Mouse (Mus musculus) MEL (cell line): ENCODE measurements at regions not wholly inside any gene's neighbourhood (a gene's known extent, or its start where the extent isn't known, plus 50 kb on each side); places are given as distances from the start of the nearest gene placed in this dataset.

Experiments used
- DNase-seq: peaks from one replicate; pipeline ENCODE4 v3.0.0; 2011; ENCODE audit warnings: low read depth, low spot score
- H3K27ac ChIP-seq: 2 replicates; pipeline ENCODE4 v1.5.1; 2012; ENCODE audit warnings: low read depth, mild to moderate bottlenecking, control low read depth, low read length, moderate library complexity; ENCODE audit not compliant: control insufficient read depth
- H3K27me3 ChIP-seq, 2 experiments: fragments of 150-350 bp in 1 of 2; sonication (generic) in 1 of 2; 2 replicates each; pipeline ENCODE4 v1.6.1; 2012; ENCODE audit warnings: low read length in 2 of 2, mild to moderate bottlenecking in 2 of 2, improper control_type of control experiment in 1 of 2, moderate library complexity in 1 of 2; ENCODE audit not compliant: insufficient read depth in 2 of 2, control insufficient read depth in 1 of 2
- H3K36me3 ChIP-seq, 2 experiments: 2 replicates each; pipeline ENCODE4 v1.6.1; 2012 to 2014; ENCODE audit warnings: low read length in 2 of 2, improper control_type of control experiment in 1 of 2, inconsistent platforms in 1 of 2, mild to moderate bottlenecking in 1 of 2; ENCODE audit not compliant: insufficient read depth in 2 of 2, control insufficient read depth in 1 of 2
- H3K4me1 ChIP-seq, 2 experiments: fragments of 150-350 bp in 1 of 2; sonication (generic) in 1 of 2; 2 replicates each; pipeline ENCODE4 v1.6.1; 2012; ENCODE audit warnings: low read length in 2 of 2, improper control_type of control experiment in 1 of 2, mild to moderate bottlenecking in 1 of 2; ENCODE audit not compliant: insufficient read depth in 2 of 2, control insufficient read depth in 1 of 2
- H3K4me3 ChIP-seq, 2 experiments: fragments of 150-350 bp in 1 of 2; sonication (generic) in 1 of 2; 2 replicates each; pipeline ENCODE4 v1.5.1; 2012; ENCODE audit warnings: low read depth in 2 of 2, low read length in 2 of 2, mild to moderate bottlenecking in 2 of 2, moderate library complexity in 2 of 2, control low read depth in 1 of 2, improper control_type of control experiment in 1 of 2; ENCODE audit not compliant: control insufficient read depth in 1 of 2, insufficient read depth in 1 of 2
- H3K79me2 ChIP-seq: 2 replicates; pipeline ENCODE4 v1.6.1; 2012; ENCODE audit warnings: mild to moderate bottlenecking, low read length, moderate library complexity; ENCODE audit not compliant: control insufficient read depth, poor library complexity, insufficient read depth
- H3K9ac ChIP-seq: 2 replicates; pipeline ENCODE4 v1.6.1; 2012; ENCODE audit warnings: low read depth, mild to moderate bottlenecking, control low read depth, low read length, moderate library complexity; ENCODE audit not compliant: control insufficient read depth, poor library complexity, severe bottlenecking
- H3K9me3 ChIP-seq: fragments of 150-350 bp; sonication (generic); replicated peaks from 2 replicates; pipeline ENCODE4 v1.6.1; 2012; ENCODE audit warnings: mild to moderate bottlenecking, low read length, improper control_type of control experiment, moderate library complexity; ENCODE audit not compliant: insufficient read depth
- BHLHE40 ChIP-seq: IDR thresholded peaks from 2 replicates; pipeline ENCODE4 v1.6.1; 2012; ENCODE audit warnings: low read depth, mild to moderate bottlenecking, inconsistent platforms, low read length, improper control_type of control experiment, borderline replicate concordance
- CHD1 ChIP-seq: IDR thresholded peaks from 2 replicates; pipeline ENCODE4 v1.6.1; 2012; ENCODE audit warnings: low read depth, mild to moderate bottlenecking, inconsistent platforms, low read length, improper control_type of control experiment
- EP300 ChIP-seq, 2 experiments: IDR thresholded peaks; 2 replicates each; pipeline ENCODE4 v1.6.1; 2011; ENCODE audit warnings: improper control_type of control experiment in 2 of 2, low read length in 2 of 2, low read depth in 1 of 2, mild to moderate bottlenecking in 1 of 2
- ETS1 ChIP-seq: IDR thresholded peaks from 2 replicates; pipeline ENCODE4 v1.6.1; 2012; ENCODE audit warnings: low read depth, mild to moderate bottlenecking, inconsistent platforms, low read length, improper control_type of control experiment, moderate library complexity
- GATA1 ChIP-seq: IDR thresholded peaks from 2 replicates; pipeline ENCODE4 v1.6.1; 2011; ENCODE audit warnings: low read depth, low read length, improper control_type of control experiment
- HCFC1 ChIP-seq: IDR thresholded peaks from 2 replicates; pipeline ENCODE4 v1.6.1; 2012; ENCODE audit warnings: low read depth, mild to moderate bottlenecking, inconsistent platforms, low read length, improper control_type of control experiment, moderate library complexity
- KAT2A ChIP-seq: conservative IDR thresholded peaks from 2 replicates; pipeline ENCODE4 v1.6.1; 2012; ENCODE audit warnings: low read depth, low read length, improper control_type of control experiment, inconsistent platforms
- MAFK ChIP-seq: IDR thresholded peaks from 2 replicates; pipeline ENCODE4 v1.6.1; 2011; ENCODE audit warnings: low read depth, mild to moderate bottlenecking, low read length, improper control_type of control experiment, borderline replicate concordance
- MAX ChIP-seq: IDR thresholded peaks from 2 replicates; pipeline ENCODE4 v1.6.1; 2011; ENCODE audit warnings: low read length, improper control_type of control experiment
- MAZ ChIP-seq: IDR thresholded peaks from 2 replicates; pipeline ENCODE4 v1.6.1; 2012; ENCODE audit warnings: low read depth, mild to moderate bottlenecking, inconsistent platforms, low read length, improper control_type of control experiment
- MYB ChIP-seq: IDR thresholded peaks from 2 replicates; pipeline ENCODE4 v1.6.1; 2011; ENCODE audit warnings: mild to moderate bottlenecking, low read depth, low read length, improper control_type of control experiment
- MYC ChIP-seq: IDR thresholded peaks from 2 replicates; pipeline ENCODE4 v1.6.1; 2011; ENCODE audit warnings: low read depth, mild to moderate bottlenecking, low read length, improper control_type of control experiment, moderate library complexity
- POLR2A ChIP-seq, 2 experiments: IDR thresholded peaks; 2 replicates each; pipeline ENCODE4 v1.6.1; 2011 to 2012; ENCODE audit warnings: low read length in 2 of 2, mild to moderate bottlenecking in 2 of 2, control low read depth in 1 of 2, improper control_type of control experiment in 1 of 2, low read depth in 1 of 2, moderate library complexity in 1 of 2; ENCODE audit not compliant: control insufficient read depth in 1 of 2, insufficient read depth in 1 of 2, poor library complexity in 1 of 2
- POLR2AphosphoS2 ChIP-seq: IDR thresholded peaks from 2 replicates; pipeline ENCODE4 v1.6.1; 2011; ENCODE audit warnings: low read length, improper control_type of control experiment
- POLR2AphosphoS5 ChIP-seq: IDR thresholded peaks from 2 replicates; pipeline ENCODE4 v1.6.1; 2012; ENCODE audit warnings: low read depth, borderline replicate concordance, mild to moderate bottlenecking, inconsistent platforms, low read length, moderate library complexity, mixed read lengths
- RCOR1 ChIP-seq: IDR thresholded peaks from 2 replicates; pipeline ENCODE4 v1.6.1; 2012; ENCODE audit warnings: low read depth, mild to moderate bottlenecking, inconsistent platforms, low read length, improper control_type of control experiment
- SIN3A ChIP-seq: IDR thresholded peaks from 2 replicates; pipeline ENCODE4 v1.6.1; 2012; ENCODE audit warnings: low read length, improper control_type of control experiment, inconsistent platforms
- TAL1 ChIP-seq: IDR thresholded peaks from 2 replicates; pipeline ENCODE4 v1.6.1; 2012; ENCODE audit warnings: mild to moderate bottlenecking, inconsistent platforms, low read length, moderate library complexity, mixed read lengths
- TBP ChIP-seq: IDR thresholded peaks from 2 replicates; pipeline ENCODE4 v1.8.0; 2011; ENCODE audit warnings: low read depth, low read length, improper control_type of control experiment
- TCF12 ChIP-seq: IDR thresholded peaks from 2 replicates; pipeline ENCODE4 v1.6.1; 2014; ENCODE audit warnings: low read depth, mild to moderate bottlenecking, inconsistent platforms, low read length, improper control_type of control experiment, moderate library complexity
- UBTF ChIP-seq: IDR thresholded peaks from 2 replicates; pipeline ENCODE4 v1.6.1; 2012; ENCODE audit warnings: low read depth, mild to moderate bottlenecking, inconsistent platforms, low read length, improper control_type of control experiment, moderate library complexity, borderline replicate concordance; ENCODE audit not compliant: insufficient read depth
- USF1 ChIP-seq: IDR thresholded peaks from 2 replicates; pipeline ENCODE4 v1.6.1; 2014; ENCODE audit warnings: low read depth, mild to moderate bottlenecking, inconsistent platforms, low read length, improper control_type of control experiment, moderate library complexity
- USF2 ChIP-seq, 2 experiments: IDR thresholded peaks; 2 replicates each; pipeline ENCODE4 v1.6.1; 2011 to 2012; ENCODE audit warnings: improper control_type of control experiment in 2 of 2, low read length in 2 of 2, borderline replicate concordance in 1 of 2, inconsistent platforms in 1 of 2, low read depth in 1 of 2, mild to moderate bottlenecking in 1 of 2; ENCODE audit not compliant: insufficient read depth in 1 of 2
- ZKSCAN1 ChIP-seq: IDR thresholded peaks from 2 replicates; pipeline ENCODE4 v1.6.1; 2012; ENCODE audit warnings: low read depth, mild to moderate bottlenecking, inconsistent platforms, low read length, improper control_type of control experiment, moderate library complexity
- ZMIZ1 ChIP-seq: IDR thresholded peaks from 2 replicates; pipeline ENCODE4 v1.6.1; 2012; ENCODE audit warnings: low read depth, mild to moderate bottlenecking, inconsistent platforms, low read length, improper control_type of control experiment, moderate library complexity

DNA sequence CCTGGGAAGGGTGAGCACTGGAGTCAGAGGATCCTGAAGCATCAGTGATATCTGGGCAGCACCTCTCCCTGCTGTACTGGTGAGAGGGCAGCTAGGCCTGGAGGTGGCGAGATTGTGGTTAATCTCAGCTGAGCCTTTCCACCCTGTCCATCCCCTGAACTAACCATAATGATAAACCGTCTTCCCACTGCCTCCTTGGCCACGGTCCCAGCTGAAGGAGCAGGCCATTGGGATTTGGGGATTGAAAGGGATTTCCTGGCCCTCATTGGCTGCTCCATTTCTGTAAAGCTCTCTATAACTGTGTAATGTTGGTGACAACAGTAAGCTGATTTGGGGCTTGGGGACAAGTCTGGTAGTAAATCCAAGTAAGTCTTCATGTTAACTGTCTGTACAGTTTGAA lies 73.6 kb downstream of the Dad1 start:
- no peak overlapping the region for H3K4me3 ChIP-seq

GRCm38 (mm10) chr14:54178856-54179255 lies 75.0 kb downstream of the Dad1 start:
- Histone ChIP-seq H3K4me1 (peaks cover 0 to 9% of the 10 kb centered on the region in 2 experiments; a peak in 2 of 4 replicates), H3K9me3 (no peaks in the 10 kb centered on the region), H3K27me3 (peaks cover 0 to 6% of the 10 kb centered on the region in 2 experiments), H3K9ac (no peak overlapping the region), H3K79me2 (no peaks in the 10 kb centered on the region), H3K27ac (no peak overlapping the region), H3K4me3 (no peak overlapping the region), H3K36me3 (peaks cover 0 to 2% of the 10 kb centered on the region in 2 experiments; a peak in 1 of 4 replicates)
- no peak for DNase-seq
- TF ChIP-seq POLR2AphosphoS2 (no peak), USF1 (no peak), MYB (no peak), POLR2AphosphoS5 (no peak)

More for the DNA sequence above, 73.6 kb downstream of the Dad1 start:
- no peak for DNase-seq
- no peak for TF ChIP-seq HCFC1
- TF ChIP-seq MYC = no peak
- TF ChIP-seq RCOR1 = no peak
- no peak for TF ChIP-seq ZKSCAN1
- no peak for TF ChIP-seq USF2 (IDR thresholded peaks at IDR 0.05; ENCODE audit: borderline replicate concordance in 1 of 2, insufficient read depth in 1 of 2, low read depth in 1 of 2, low read length in 2 of 2)
- no peak for TF ChIP-seq MAZ
- no peak for TF ChIP-seq UBTF
- H3K4me1 ChIP-seq = peaks cover 0 to 9% of the 10 kb centered on the region in 2 experiments; a peak in 2 of 4 replicates
- peaks cover 0 to 6% of the 10 kb centered on the region in 2 experiments for H3K27me3 ChIP-seq
- peaks cover 0 to 2% of the 10 kb centered on the region in 2 experiments; a peak in 1 of 4 replicates for H3K36me3 ChIP-seq
- no peak overlapping the region for H3K9ac ChIP-seq
- H3K79me2 ChIP-seq = no peaks in the 10 kb centered on the region
- H3K9me3 ChIP-seq = no peaks in the 10 kb centered on the region
- H3K27ac ChIP-seq = no peak overlapping the region

DNA sequence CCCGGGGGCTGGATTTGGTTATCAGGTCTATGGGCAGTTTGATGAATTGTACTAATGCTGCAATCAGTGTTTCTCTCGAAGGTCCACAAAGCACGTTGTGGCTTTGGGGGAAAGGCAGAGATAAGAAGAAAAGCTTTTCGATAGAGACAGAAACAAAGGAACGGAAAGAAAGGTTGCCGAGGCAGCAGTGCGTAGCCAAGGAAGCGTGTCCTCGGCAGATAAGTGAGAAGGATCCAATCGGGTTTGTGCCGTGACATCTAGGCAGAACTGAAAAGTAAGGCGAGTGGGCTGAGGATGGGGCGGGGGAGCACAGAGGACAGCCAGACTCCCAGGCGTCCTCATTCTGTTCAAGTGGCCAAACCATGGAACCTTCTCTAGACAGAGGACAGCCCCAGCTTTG lies 77.4 kb downstream of the Dad1 start:
- H3K27ac ChIP-seq = no peak overlapping the region
- peaks cover 6 to 15% of the 10 kb centered on the region in 2 experiments for H3K27me3 ChIP-seq
- H3K4me1 ChIP-seq = peaks cover 0 to 9% of the 10 kb centered on the region in 2 experiments; a peak in 2 of 4 replicates
- H3K4me3 ChIP-seq = no peak overlapping the region
- H3K9ac ChIP-seq = no peak overlapping the region
- peak; percentile 65 for DNase-seq
- H3K79me2 ChIP-seq = no peaks in the 10 kb centered on the region
- H3K9me3 ChIP-seq = no peaks in the 10 kb centered on the region
- peaks cover 0 to 2% of the 10 kb centered on the region in 2 experiments; a peak in 1 of 4 replicates for H3K36me3 ChIP-seq
- TF ChIP-seq RCOR1 (peak; percentile 98), ETS1 (peak; percentile 44; the same call in 1 of the 2 replicates), POLR2A (IDR thresholded peaks at IDR 0.05; ENCODE audit: control insufficient read depth in 1 of 2, insufficient read depth in 1 of 2, low read depth in 1 of 2, low read length in 2 of 2, poor library complexity in 1 of 2) (no peak), TBP (no peak), SIN3A (peak; percentile 25; the same call in 1 of the 2 replicates), KAT2A (no peak), ZKSCAN1 (no peak), ZMIZ1 (no peak), USF1 (no peak), GATA1 (peak; percentile 84), EP300 (IDR thresholded peaks at IDR 0.05; ENCODE audit: low read depth in 1 of 2, low read length in 2 of 2) (peak; percentile 63 to 82), BHLHE40 (peak; percentile 49; the same call in 1 of the 2 replicates), MAX (peak; percentile 57; the same call in 1 of the 2 replicates), POLR2AphosphoS5 (no peak), TCF12 (peak; percentile 75), USF2 (IDR thresholded peaks at IDR 0.05; ENCODE audit: borderline replicate concordance in 1 of 2, insufficient read depth in 1 of 2, low read depth in 1 of 2, low read length in 2 of 2) (no peak), CHD1 (no peak), TAL1 (peak; percentile 42; the same call in 1 of the 2 replicates), MAFK (peak; percentile 60; the same call in 1 of the 2 replicates)
- TF ChIP-seq, all 39 proteins: peak for 10
